8 mouse cellular contexts compared by ENCODE assay signal in the genomic region with DNA sequence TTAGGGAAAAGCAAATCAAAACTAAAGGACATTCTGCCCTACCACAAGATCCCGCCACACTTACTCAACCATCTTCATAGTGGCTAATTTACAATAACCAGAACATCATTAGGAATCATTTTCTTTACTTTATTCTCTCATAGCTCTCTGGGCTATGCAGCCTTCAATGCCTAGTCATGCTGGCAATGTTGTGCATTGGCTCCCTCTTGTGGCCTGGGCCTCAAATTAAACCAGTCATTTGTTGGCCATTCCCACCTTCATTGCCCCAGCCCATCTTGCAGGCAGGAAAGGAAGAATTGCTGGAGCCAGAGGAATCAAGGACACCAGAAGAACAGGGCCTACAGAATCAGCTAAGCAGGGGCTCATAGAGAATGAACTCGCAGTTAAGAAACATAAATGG.
DNase-seq lines count a peak whose midpoint lies in the region; ATAC-seq and TF ChIP-seq lines count a peak whose summit lies in the region.
"Had no signal": no experiment of that assay in that cellular context is flagged by ENCODE, and none has a peak within 500 bp of the region (broad histone marks: within the 10 kb centered on the region; RNA-seq: fewer than 3 reads in every experiment).

No protein-coding gene starts in this region.

- no peak overlapping the region for H3K4me3 ChIP-seq in cortical plate, adult 2 months (ENCODE audit: insufficient read depth, low read length)
- H3K4me3 ChIP-seq in lung, postnatal 0 days (ENCODE audit: low read depth, low read length) = no peak overlapping the region
- H3K4me3 ChIP-seq: heart, embryonic 13.5 days had no signal

- peak; percentile 8 for DNase-seq in right cerebral cortex, adult 18-20 months
- DNase-seq in right cerebral cortex, postnatal 25 days = no peak
- DNase-seq in ZHBTc4 (ENCODE audit: low read depth, low spot score) = peak; percentile 79
- peak; percentile 10 for DNase-seq in hindlimb bud, embryonic 11.5 days (ENCODE audit: extremely low spot score, low read depth, low spot score)
- DNase-seq in lung, postnatal 0 days (ENCODE audit: low spot score) = peak; percentile 23
- DNase-seq in right cerebral cortex, postnatal 4 days = peak; percentile 16

- H3K4me1 ChIP-seq in cortical plate, adult 2 months (ENCODE audit: control insufficient read depth, insufficient read depth, low read length) = no peaks in the 10 kb centered on the region
- H3K4me1 ChIP-seq in lung, postnatal 0 days (ENCODE audit: insufficient read depth, low read depth, low read length) = no peaks in the 10 kb centered on the region
- H3K4me1 ChIP-seq: heart, embryonic 13.5 days had no signal

- H3K27ac ChIP-seq in cortical plate, adult 2 months (ENCODE audit: insufficient read depth, low read length) = no peak overlapping the region
- H3K27ac ChIP-seq in lung, postnatal 0 days (ENCODE audit: low read length) = no peak overlapping the region
- H3K27ac ChIP-seq: heart, embryonic 13.5 days had no signal

- ATAC-seq in lung, postnatal 0 days = no peak

- WGBS in lung, postnatal 0 days = 32% methylated on average over 2 of the region's 2 CpGs

- no peak for TF ChIP-seq POLR2A in cortical plate, adult 2 months (IDR thresholded peaks at IDR 0.05; ENCODE audit: extremely low read depth, insufficient read depth, low read length)

- H3K9me3 ChIP-seq in lung, postnatal 0 days (ENCODE audit: low read length) = no peaks in the 10 kb centered on the region
- H3K9me3 ChIP-seq: heart, embryonic 13.5 days had no signal

- no peaks in the 10 kb centered on the region for H3K36me3 ChIP-seq in lung, postnatal 0 days (ENCODE audit: insufficient read depth, low read length)
- H3K36me3 ChIP-seq: heart, embryonic 13.5 days had no signal

- H3K27me3 ChIP-seq in lung, postnatal 0 days (replicated peaks; ENCODE audit: insufficient read depth, low read length) = no peaks in the 10 kb centered on the region
- H3K27me3 ChIP-seq: heart, embryonic 13.5 days had no signal

- H3K9ac ChIP-seq in lung, postnatal 0 days (replicated peaks; ENCODE audit: low read depth) = no peak overlapping the region
- H3K9ac ChIP-seq: heart, embryonic 13.5 days had no signal

- peak; percentile 57 for TF ChIP-seq CTCF in cortical plate, adult 2 months (IDR thresholded peaks at IDR 0.05; ENCODE audit: extremely low read depth, insufficient read depth, low read length)
- peak; percentile 75 for TF ChIP-seq CTCF in lung, postnatal 0 days (IDR thresholded peaks at IDR 0.05)

- TF ChIP-seq EP300 in lung, postnatal 0 days (IDR thresholded peaks at IDR 0.05) = no peak

- no peak overlapping the region for H3K4me2 ChIP-seq in lung, postnatal 0 days (replicated peaks; ENCODE audit: low read depth, low read length)
- H3K4me2 ChIP-seq: heart, embryonic 13.5 days had no signal
